Mouse (Mus musculus): ENCODE data around the gene Fcnb.

GRCm38 (mm10) chr2:28032469-28032868 lies 52.2 kb downstream of the Fcnb start:
- TF ChIP-seq CTCF (IDR thresholded peaks at IDR 0.05; ENCODE audit: low read depth, low read length) = no peak
- no peak for TF ChIP-seq GATA1 (IDR thresholded peaks at IDR 0.05; ENCODE audit: borderline replicate concordance, low read length)
- TF ChIP-seq TAL1 (conservative IDR thresholded peaks at IDR 0.05; ENCODE audit: low read depth, low read length) = no peak

Data from G1E (cell line).